Mouse (Mus musculus) liver (tissue): ENCODE data around the gene Cpne1.
A peak's percentile ranks its signal among the peaks of the same experiment; 100 is the strongest.
"Not testable (repeated sequence)": the region's sequence is repeated elsewhere in the genome, so short reads cannot be mapped to it uniquely, and the experiment has no call there.

ENCODE experiments used
- DNase-seq: peaks from one replicate; pipeline ENCODE4 v3.0.0-alpha.2; 2020; ENCODE audit warnings: mixed read lengths

Gene Cpne1

DNA sequence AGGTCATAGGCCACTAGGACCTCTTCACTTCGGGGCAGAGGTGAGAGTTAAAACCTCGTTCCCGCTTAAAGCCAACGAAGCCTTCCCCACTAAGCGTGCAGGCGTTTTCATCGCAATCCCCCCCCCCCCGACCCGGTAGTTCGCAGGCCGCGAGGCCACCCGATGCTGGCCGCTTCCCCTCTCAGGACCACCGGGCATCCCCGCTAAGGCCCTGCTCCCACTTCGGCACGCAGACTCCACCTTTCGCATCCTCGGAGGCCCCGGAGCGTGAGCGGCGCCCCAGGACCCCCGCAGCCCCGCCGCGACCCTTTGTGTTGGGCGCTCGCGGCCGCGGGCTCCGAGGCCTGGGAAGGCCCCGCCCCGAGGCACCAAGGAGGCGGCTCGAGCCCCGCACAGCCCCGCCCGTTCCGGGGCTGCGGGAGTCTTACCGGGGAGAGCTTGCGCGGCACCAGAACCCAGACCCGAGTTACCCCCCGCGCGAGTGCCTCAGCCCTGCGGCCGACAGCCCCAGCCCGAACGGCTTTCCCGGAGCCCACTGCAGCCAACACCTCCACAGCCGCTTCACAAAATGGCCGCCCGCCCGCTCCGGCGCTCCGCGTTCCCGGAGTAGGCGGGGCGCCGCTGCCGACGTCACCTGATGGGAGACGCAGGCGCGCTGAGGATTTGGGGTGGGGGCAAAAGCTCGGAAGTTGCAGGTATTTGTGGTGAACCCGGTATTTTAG is at the start of gene Cpne1, which contains the start of gene Rbm12:
Cpne1 (minus strand) TSS at position 608 of the 722 bp plus-strand sequence.
Rbm12 (minus strand) TSS at position 621 of the 722 bp plus-strand sequence.
- DNase-seq = peak; percentile 91

DNA sequence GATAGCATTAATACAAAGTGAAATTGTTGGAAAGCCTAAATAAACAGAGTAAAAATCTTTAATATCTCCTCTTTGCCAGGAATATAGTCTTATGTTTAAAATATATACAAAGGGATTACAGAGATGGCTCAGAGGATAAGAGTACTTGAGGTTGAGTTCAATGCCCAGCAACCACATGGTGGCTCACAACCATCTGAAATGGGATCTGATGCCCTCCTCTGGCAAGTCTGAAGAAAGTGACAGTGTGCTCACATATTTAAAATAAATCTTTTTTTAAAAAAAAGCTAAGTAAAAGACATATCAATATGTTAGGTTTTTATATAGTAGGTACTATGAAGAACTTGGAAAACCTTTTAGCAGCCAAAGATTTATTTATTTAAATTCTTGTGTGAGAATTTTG is 39.8 kb upstream of the Cpne1 start:
- no peak for DNase-seq

DNA sequence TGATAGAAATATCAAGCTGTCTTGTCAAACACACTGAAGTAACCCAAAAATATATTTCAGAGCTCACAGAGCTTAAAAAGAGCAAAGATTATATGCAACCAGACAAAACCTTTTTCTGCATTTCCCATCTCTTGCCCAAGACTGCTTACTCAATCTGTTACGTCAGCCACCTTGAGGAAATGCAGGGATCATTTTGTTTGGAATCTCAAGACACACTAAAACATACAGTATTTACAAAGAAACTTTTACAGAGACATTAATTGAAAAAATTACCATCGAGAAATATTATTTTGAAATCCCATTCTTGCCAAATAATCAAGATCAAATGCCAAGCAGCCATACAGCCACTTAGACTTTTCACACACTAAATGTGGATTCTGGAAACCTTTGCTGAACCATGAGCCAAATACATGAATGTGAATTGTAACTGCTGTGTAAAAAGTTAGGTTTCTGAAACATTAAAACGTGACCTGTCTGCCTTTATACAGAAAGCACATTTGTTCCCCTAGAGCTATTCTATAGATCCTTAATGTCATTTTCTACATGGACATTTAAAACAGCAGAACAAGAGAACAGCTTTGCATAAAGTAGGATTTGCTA is 35.7 kb upstream of the Cpne1 start:
- DNase-seq = no peak

DNA sequence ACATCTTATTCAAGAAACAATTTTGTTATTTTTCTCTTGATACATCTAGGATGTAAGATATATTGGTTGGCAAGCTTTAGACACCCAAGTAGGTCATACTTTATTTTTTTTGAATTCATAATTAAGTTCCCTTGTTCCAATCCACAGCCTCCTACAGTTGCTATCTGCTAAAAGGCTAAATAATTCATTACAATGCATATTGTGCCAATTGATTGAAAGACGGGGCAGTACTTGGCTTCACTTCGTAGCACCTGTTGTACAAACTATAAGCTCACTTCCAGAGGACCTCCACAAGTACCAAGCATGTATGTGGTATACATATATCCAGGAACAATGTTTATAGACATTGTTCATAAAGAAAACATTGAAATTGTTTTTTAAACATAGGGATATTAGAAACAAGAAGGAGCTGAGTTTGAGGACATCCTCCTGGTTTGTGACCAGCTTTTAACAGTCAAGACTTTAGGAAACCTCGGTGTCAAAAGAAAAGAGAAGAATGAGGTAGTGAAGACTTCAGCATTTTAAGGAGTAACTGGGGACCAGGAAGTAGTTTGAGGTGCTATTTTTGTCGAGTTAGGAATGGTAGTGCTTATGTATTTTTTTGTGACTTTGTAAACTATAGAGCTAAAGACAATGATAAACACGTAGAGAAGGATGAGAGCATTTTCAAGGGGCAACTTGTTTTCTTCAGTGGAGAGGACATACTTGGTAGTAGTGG is 34.7 kb upstream of the Cpne1 start:
- DNase-seq = no peak

DNA sequence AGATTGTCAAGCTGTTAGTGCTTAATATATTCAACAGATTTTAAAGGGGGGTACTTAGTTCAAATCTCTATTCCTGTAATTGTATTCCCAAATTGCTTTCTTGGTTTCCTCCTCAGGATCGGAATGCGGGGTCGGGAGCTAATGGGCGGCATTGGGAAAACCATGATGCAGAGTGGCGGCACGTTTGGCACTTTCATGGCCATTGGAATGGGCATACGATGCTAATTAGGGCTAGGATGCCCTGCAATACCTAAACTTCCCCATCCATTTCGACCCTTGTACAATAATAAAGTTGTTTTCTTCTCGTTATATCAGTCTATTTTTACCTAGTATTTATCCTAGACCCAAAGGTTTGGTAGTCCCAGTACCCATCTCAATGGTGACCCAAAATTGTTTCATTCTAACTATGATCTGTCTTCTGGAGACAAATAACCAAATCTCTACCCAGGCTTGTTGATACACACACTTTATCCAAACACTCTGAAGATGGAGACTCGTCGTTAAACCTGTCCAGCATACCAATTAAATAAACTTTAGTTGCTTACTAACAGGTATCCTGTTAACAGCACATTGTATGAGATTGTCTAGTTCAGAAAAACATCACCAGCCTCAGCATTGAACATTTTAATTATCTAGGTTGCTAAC is 33.8 kb upstream of the Cpne1 start:
- DNase-seq = no peak

DNA sequence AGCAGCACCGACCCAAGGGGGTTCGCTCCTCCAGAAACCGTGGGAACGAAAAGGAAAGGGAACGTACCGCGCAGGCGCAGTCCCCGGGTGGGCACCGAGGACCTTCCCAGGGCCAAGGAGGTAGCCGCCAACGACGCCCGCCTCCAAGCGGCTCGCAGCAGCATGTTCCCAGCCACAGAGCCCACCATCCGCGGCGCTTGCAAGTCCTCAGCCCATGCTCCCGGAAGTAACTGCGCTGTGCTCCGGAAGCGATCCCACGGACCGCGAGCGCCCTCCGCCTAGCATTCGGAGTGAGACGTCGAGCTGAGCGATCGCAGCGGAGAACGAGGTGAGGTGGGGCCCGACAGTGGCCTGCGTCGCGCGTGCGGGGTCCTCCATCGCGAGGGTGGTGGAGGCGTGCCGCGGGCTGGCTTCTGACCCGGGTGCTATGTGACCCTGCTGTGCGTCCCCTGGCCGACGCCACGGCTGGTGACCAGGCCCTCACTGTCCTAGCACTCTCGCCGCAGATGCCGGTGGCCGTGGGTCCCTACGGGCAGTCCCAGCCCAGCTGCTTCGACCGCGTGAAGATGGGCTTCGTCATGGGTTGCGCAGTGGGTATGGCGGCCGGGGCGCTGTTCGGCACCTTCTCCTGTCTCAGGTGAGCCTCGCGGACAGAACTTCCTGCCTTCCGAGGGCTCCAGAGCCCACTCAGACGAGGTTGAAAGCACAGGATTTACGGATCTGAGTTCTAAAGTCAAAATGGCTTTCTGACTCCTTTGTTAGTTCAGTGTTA is 32.4 kb upstream of the Cpne1 start, which contains the start of the genes Romo1 and Nfs1:
Romo1 (plus strand) TSS at position 87 of the 772 bp plus-strand sequence.
Nfs1 (minus strand) TSS at position 234 of the 772 bp plus-strand sequence.
- peak; percentile 91 for DNase-seq

DNA sequence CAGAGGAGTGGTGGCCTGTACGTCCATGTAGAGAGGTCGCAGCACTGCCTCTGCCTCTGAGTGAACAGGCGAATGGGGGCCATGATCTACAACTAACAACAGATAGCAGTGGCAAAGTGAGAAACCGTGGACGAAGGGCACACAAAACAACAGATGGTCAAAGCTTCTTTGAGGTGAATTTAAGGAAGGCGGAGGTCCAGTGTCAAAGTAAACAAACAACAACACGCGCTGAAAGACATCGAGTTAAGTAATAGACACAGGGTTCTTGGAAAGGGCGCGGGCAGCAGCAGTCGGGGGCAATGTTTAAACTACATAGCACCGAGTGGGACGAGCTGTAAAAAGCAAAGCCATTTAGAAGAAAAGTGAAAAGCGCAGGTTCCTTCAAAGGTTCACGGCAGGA is 31.6 kb upstream of the Cpne1 start:
- peak; percentile 17 for DNase-seq

DNA sequence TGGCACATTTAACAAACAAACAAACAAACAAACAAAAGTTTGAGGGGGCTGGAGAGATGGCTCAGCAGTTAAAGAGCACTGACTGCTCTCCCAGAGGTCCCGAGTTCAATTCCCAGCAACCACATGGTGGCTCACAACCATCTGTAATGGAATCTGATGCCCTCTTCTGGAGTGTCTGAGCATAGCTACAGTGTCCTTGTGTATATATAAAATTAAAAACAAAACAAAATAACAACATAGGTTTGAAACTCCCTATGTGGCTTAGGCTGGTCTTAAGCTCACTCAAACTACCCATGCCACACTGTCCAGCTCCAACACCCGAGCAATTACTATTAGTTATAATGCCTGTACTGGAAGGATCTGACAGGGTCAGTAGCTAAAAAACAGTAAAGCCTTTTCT is 31.1 kb upstream of the Cpne1 start:
- DNase-seq = no peak

DNA sequence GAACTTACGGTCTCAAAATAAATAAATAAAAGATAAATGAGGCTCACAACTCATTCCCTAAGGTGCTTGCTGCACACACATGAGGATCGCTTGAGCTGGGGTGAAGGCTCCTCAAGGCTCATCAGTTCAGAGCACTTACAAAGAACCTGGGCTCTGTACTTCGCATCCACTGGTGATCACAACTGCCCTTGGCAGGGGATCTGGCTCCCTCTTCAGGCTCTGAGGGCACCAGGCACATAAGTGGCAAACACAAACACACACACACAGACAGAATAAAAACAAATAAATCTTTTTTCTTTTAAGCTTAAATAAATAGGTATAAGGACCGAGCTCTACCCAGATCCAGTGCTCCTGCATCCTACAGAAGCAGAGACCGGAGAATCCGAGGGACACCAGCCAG is 23.9 kb upstream of the Cpne1 start:
- DNase-seq = no peak

DNA sequence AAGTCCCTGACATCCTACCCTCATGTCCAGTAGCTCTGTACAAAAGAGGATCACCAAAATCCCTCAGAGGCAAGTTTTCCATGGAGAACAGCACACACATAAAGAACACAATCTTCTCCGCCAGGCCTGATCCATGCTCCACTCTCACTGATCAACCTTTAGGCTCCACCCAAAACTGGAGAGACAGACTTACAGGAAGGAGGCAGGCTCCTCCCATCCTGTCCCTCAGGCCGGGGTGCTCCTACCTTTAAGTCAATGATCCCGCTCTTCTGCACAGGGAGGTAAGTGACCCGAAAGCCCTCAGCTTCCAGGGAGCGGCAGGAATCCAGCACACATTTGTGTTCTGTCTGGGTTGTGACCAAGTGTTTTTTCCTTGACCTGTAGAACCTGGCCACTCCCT is 22.4 kb upstream of the Cpne1 start:
- no peak for DNase-seq

DNA sequence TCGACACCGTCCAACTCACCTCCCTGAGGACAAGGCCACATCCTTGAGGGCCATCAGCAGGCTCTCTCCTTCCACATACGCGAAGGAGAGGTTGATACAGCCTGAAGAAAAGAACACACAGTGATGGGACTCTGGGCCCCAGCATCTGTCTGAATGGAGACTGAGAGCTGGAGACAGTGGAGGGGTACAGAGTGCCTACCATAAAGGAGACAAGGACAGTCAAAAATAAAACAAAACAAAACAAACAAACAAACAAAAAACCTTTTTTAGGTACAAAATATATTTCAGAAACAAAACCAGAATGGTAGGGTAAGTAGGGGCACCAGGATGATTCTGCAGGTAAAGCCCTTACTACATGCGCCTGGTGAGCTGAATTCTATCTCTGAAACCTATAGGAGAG is 15.2 kb upstream of the Cpne1 start, which contains the start of gene Gm28036:
Gm28036 (minus strand) TSS at position 101 of the 400 bp plus-strand sequence.
- no peak for DNase-seq

DNA sequence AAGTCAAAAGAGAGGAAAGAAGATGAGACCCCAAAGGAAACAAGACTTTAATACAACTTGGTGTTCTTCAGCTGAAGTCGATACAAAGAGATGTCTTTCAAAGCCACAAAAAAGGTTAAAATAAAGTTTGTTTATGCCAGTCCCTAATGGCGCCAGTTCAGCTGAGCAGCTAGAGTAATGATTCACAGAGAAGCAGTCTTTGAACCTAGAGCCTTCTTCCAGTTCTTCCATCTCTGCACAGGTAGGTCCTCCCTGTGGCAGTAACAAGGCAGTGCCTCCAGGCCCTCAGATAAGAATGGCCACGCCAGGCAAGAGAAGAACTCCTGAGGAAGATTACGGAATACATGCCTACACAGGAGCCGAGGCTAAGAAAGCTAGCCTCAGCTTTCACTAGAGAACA is 12.0 kb upstream of the Cpne1 start:
- no peak for DNase-seq

DNA sequence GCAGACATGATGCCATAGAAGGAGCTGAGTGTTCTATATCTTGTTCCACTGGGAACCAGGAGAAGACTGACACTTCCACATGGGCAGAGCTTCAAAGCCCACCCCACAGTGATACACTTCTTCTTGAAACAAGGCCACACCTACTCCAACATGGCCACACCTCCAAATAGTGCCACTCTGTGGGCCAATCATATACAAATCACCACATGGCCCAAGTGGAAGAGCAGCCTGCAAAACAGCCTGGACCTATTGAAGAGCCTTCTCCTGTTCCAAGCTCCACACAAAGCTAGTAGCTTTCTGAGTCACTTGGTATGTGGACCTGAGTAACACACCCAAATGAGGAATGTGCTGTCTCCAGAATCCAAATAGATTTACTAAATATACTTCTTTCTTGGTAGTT is 7.8 kb upstream of the Cpne1 start:
- no peak for DNase-seq

DNA sequence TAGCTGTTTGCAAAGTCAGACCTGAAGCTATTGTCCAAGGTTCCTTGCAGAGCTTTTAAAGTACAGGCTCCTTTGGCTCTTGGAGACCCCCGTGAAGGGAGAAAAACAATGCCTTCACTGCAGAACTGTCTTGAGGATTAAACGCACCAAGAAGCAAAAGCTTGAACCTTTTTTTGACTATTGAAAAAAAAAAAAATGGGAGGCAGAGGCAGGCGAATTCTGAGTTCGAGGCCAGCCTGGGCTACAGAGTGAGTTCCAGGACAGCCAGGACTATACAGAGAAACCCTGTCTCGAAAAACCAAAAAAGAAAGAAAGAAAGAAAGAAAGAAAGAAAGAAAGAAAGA is 287 bp upstream of the Cpne1 start:
- not testable (repeated sequence) for DNase-seq

DNA sequence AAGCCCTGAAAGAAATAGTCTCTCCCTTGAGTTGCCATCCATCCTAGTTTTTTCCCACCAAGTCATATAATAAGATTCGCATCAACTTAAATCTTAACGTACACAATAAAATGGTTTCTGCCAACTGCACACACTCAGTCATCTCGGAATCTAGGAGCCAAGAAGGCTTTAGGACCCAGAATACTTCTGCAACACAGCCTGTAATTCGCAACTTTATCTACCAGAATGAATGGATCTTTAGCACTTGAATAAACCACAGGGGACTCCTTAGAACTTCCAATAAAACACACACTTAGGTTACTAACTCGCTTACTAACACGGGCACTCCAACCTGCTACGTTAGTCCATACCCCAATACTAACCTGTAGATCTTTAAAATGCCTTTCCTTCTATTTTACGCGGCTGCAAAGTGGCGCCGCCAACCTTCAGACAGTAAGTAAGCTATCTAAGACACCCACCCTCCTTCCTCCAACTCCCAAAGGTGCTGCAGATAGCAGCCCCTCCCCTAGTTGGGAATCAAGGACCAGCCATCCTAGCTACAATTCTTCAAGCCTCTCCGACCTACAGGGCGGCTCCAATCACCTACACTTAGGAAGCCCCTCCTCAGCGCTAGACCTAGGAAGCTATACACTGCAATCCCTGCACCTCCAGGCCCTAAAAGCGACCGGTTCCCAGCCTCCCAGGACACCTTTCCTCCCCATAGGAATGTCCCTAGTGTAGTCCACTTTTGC is 973 bp downstream of the Cpne1 start:
- peak; percentile 48 for DNase-seq

DNA sequence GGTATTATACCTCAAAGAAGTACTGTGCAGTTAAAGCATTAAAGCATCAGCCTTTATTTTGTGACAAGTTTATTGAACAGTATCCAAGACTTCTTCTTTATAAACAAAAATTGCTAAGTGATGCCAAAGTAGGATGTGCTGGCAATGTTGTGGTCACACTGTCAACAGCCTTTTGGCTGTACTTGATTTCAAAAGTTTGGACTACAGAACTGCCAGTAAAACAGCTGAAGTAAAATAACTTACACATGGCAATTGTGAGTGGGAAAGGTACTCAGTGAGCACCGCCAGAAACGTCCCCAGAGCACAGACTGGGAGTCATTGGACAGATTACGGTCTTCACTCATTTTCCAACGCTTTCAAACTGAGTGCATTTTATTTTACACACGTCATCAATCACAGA is 19.8 kb downstream of the Cpne1 start:
- no peak for DNase-seq

DNA sequence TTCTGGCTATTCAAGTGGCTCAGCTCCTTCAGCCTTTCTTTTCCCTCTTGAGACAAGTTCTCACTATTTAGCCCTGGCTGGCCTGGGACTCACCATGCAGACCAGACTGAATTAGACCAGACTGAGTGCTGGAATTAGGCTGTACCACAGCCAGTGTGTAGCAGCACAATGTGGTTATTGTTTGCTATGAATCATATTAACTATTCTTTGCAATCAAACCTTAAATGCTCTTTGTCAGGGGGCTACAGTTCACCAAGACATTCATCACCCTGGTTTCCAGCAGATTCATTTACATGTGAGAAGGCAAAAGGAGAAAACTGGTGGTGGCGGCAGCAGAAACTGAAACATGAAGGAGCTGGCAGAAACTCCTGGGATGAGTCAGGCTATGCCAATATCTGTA is 22.0 kb downstream of the Cpne1 start:
- DNase-seq = no peak

DNA sequence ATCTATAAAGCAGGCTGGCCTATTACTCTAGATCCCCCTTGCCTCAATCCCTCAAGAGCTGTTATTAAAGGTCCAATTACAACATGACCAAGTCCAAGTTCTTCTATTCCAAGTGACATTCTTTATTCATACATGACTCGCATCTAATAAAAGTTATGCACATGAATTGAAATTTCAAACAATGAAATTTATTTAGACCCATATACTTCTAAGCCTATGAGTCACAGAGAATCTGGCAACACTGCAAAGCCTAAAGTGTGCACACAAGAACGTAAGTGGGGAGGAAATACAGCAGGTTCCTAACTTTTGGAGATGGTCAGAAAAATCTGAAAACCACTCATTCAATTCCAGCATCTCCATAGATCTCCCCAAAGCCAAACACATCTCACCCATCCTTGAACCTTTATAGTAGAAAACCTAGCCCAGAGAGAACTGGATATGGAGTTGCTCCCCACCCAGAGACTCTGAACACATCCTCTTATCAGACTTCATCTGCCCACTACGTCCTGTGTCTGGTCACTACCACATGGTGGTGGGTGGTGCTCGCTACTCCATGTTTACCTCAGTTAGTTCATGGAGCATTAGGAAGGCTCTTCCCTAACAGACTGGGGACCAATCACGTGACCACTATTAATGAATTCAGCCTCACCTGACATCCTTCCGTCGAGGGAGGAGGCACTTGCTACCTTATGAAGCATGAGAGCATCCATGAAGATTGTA is 24.2 kb downstream of the Cpne1 start:
- DNase-seq = no peak

DNA sequence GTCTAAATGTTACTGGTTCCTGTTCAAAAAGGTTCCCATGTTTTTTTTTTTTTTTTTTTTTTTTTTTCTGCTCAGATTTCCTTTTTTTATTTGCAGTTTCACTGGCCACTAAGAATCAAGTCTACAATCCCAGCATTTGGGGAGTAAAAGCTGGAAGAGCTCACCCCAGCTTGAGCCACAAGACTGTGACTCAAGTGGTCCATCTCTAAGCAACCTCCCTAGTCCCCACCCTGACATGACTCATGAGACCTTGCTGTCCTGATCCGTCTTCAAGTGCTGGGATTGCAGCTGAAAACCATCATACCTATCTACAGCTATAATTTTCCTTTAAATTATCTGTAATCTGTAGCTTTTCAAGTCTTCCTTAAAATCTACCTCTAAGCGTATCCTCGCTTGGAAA is 27.2 kb downstream of the Cpne1 start:
- no peak for DNase-seq

DNA sequence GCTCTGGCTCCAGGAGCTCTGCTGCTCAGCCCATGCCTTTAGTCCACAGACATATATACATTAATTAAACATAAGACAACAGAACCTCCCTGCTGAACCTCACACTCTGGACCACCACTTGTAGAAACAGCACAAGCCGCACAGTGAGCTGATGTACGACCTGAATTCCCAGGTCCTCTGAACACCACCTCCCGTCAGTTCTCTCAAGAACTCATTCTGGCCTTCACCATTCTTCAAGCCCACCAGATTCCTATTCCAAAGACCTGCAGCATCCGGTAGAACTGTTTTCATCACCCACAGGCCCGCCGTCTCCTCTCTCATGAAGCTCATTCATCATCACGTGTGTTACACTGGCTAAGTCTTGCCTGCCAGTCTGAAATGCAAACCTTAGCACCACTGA is 31.4 kb downstream of the Cpne1 start:
- DNase-seq = no peak

DNA sequence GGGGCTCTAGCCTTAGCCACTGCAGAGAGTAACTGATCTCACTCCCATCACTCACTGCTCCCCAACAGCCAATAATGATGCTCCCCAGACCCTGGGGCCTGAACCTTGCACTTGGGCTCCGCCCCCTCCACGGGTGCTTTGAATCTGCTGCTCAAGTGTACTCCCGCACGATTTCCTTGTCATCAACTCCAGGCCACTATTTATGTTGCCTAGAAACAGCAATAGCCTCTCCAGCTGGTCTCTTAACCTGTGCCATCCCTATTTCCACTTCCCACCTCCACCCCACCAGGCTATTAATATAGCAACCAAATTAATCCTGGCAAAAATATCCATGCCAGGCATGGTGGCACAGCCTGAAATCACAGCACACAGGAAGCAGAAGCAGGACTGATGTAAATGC is 32.1 kb downstream of the Cpne1 start:
- no peak for DNase-seq
